10 mouse cellular contexts compared by ENCODE assay signal in genomic region chr6:137542231-137543152, GRCm38 (mm10).
DNase-seq lines count a peak whose midpoint lies in the region; ATAC-seq and TF ChIP-seq lines count a peak whose summit lies in the region.
"Had no signal": no experiment of that assay in that cellular context is flagged by ENCODE, and none has a peak within 500 bp of the region (broad histone marks: within the 10 kb centered on the region; RNA-seq: fewer than 3 reads in every experiment).

No protein-coding gene starts in this region.

- H3K4me3 ChIP-seq in forebrain, embryonic 15.5 days: no peak overlapping the region
- H3K4me3 ChIP-seq in limb, embryonic 14.5 days (replicated peaks; ENCODE audit: low read length): no peak overlapping the region

- H3K4me2 ChIP-seq in forebrain, embryonic 15.5 days (replicated peaks): no peak overlapping the region
- H3K4me2 ChIP-seq in limb, embryonic 14.5 days (replicated peaks; ENCODE audit: low read depth, low read length, severe bottlenecking): no peak overlapping the region

- TF ChIP-seq POLR2A in limb, embryonic 14.5 days (IDR thresholded peaks at IDR 0.05; ENCODE audit: borderline replicate concordance, extremely low read depth, insufficient read depth, insufficient read length): no peak

- H3K36me3 ChIP-seq in forebrain, embryonic 15.5 days: no peaks in the 10 kb centered on the region
- H3K36me3 ChIP-seq in limb, embryonic 14.5 days (ENCODE audit: control insufficient read depth, insufficient read depth, low read length): no peaks in the 10 kb centered on the region

- no peak overlapping the region for H3K27ac ChIP-seq in forebrain, embryonic 15.5 days (replicated peaks)
- H3K27ac ChIP-seq in limb, embryonic 14.5 days (replicated peaks; ENCODE audit: low read depth, low read length): no peak overlapping the region

- peak; percentile 10 for DNase-seq in cerebellum, adult 9-10 months
- DNase-seq in cerebellum, postnatal 14 days: no peak
- peak; percentile 80 for DNase-seq in ES-CJ7 (ENCODE audit: low read depth, low spot score)
- peak; percentile 39 for DNase-seq in limb, embryonic 14.5 days (ENCODE audit: low spot score)
- no peak for DNase-seq in cerebellum, adult 9-11 months
- no peak for DNase-seq in cerebellum, adult 18-20 months
- DNase-seq in ovary, postnatal 10 days (ENCODE audit: low spot score): no peak
- DNase-seq: adrenal gland, postnatal 25 days; lung, postnatal 36 days had no signal

- no peak overlapping the region for H3K9ac ChIP-seq in forebrain, embryonic 15.5 days (replicated peaks)
- H3K9ac ChIP-seq in limb, embryonic 14.5 days (ENCODE audit: low read depth, low read length, severe bottlenecking): no peak overlapping the region

- 6% methylated on average over 10 of the region's 10 CpGs for WGBS in forebrain, embryonic 15.5 days
- 15% methylated on average over 10 of the region's 10 CpGs for WGBS in limb, embryonic 14.5 days

- no peaks in the 10 kb centered on the region for H3K9me3 ChIP-seq in forebrain, embryonic 15.5 days
- H3K9me3 ChIP-seq in limb, embryonic 14.5 days (ENCODE audit: control insufficient read depth, low read length): no peaks in the 10 kb centered on the region

- H3K27me3 ChIP-seq in forebrain, embryonic 15.5 days: no peaks in the 10 kb centered on the region
- no peaks in the 10 kb centered on the region for H3K27me3 ChIP-seq in limb, embryonic 14.5 days (ENCODE audit: control insufficient read depth, insufficient read depth, low read length)

- H3K4me1 ChIP-seq in forebrain, embryonic 15.5 days: peaks cover 13% of the 10 kb centered on the region
- peaks cover 24% of the 10 kb centered on the region for H3K4me1 ChIP-seq in limb, embryonic 14.5 days (ENCODE audit: control insufficient read depth, insufficient read depth, low read length)

- peak; percentile 77 for ATAC-seq in forebrain, embryonic 15.5 days (replicated peaks)
- no peak for ATAC-seq in limb, embryonic 14.5 days (ENCODE audit: low FRiP score, low read depth)

Comparison
In these comparisons a context has a peak if more than half of its experiments do, and no peak if none do; other contexts are left out.
1. DNase-seq: peak in cerebellum, adult 9-10 months (single experiment), ES-CJ7 (single experiment) and limb, embryonic 14.5 days (single experiment); none in cerebellum, postnatal 14 days (0 of 2), cerebellum, adult 9-11 months (single experiment), cerebellum, adult 18-20 months (0 of 2) and ovary, postnatal 10 days (single experiment).